Mouse (Mus musculus) monocyte, adult 5-6 weeks (primary cell): ENCODE results near the gene Chsy1. TPM values are rescaled to one million over a fixed set of nuclear protein-coding genes. Genes with fewer than 3 reads are reported as not detected.
A peak's percentile ranks its signal among the peaks of the same experiment; 100 is the strongest.
"Not testable (repeated sequence)": the region's sequence is repeated elsewhere in the genome, so short reads cannot be mapped to it uniquely, and the experiment has no call there.

Source experiments
- ATAC-seq: fragments of 153-309, 156-312 bp; replicated peaks from 2 replicates; pipeline ENCODE4 v1.8.0; 2017; ENCODE audit warnings: mild to moderate bottlenecking; ENCODE audit not compliant: low TSS enrichment, insufficient number of reproducible peaks, severe bottlenecking, poor library complexity, low FRiP score
- total RNA-seq: library from RNA; stranded (forward); fragments of 200-1000, 200-491, 200-594 nt; gene quantifications from 3 replicates; pipeline ENCODE4 v1.2.3, GENCODE M21; 2017

Chsy1 gene
- total RNA-seq, 1 experiment from 2014 or later, result 91.3 TPM

GRCm38 (mm10) chr7:66187581-66188231 is 78.4 kb downstream of the Chsy1 start:
- 0 out of 2 replicates have a peak, but pooled peaks have one; percentile 18 for ATAC-seq

GRCm38 (mm10) chr7:66190385-66190784 is 81.1 kb downstream of the Chsy1 start:
- ATAC-seq, result not testable (repeated sequence)

- ATAC-seq, result no peak
Observed at GRCm38 (mm10) chr7:66194511-66194910, 85.2 kb downstream of the Chsy1 start.

- ATAC-seq, result no peak
Observed at GRCm38 (mm10) chr7:66195881-66196280, 86.6 kb downstream of the Chsy1 start.

- peak; percentile 23; the same call in 1 of the 2 replicates for ATAC-seq
Observed at GRCm38 (mm10) chr7:66196609-66197445, 87.5 kb downstream of the Chsy1 start.

- ATAC-seq, result no peak
Observed at GRCm38 (mm10) chr7:66198416-66198815, 89.1 kb downstream of the Chsy1 start.

GRCm38 (mm10) chr7:66199391-66199831 is 90.1 kb downstream of the Chsy1 start:
- peak; percentile 37; the same call in 1 of the 2 replicates for ATAC-seq

GRCm38 (mm10) chr7:66200383-66200782 is 91.1 kb downstream of the Chsy1 start:
- ATAC-seq, result no peak

GRCm38 (mm10) chr7:66200791-66201450 is 91.6 kb downstream of the Chsy1 start:
- 0 out of 2 replicates have a peak, but pooled peaks have one; percentile 13 for ATAC-seq

- ATAC-seq, result no peak
Observed at GRCm38 (mm10) chr7:66201657-66202056, 92.3 kb downstream of the Chsy1 start.

- no peak for ATAC-seq
Observed at GRCm38 (mm10) chr7:66209920-66210319, 100.6 kb downstream of the Chsy1 start.

GRCm38 (mm10) chr7:66212887-66213286 is 103.6 kb downstream of the Chsy1 start:
- no peak for ATAC-seq

GRCm38 (mm10) chr7:66214477-66214876 is 105.2 kb downstream of the Chsy1 start:
- ATAC-seq, result no peak

GRCm38 (mm10) chr7:66215911-66216310 is 106.6 kb downstream of the Chsy1 start:
- no peak for ATAC-seq

- ATAC-seq, result no peak
Observed at GRCm38 (mm10) chr7:66217011-66217410, 107.7 kb downstream of the Chsy1 start.

GRCm38 (mm10) chr7:66217531-66218094 is 108.3 kb downstream of the Chsy1 start:
- no peak for ATAC-seq

- ATAC-seq, result no peak
Observed at GRCm38 (mm10) chr7:66218193-66219014, 109.1 kb downstream of the Chsy1 start.
